Mouse (Mus musculus) cerebellum, adult 11 months (tissue): Measurements from ENCODE around the gene Apex1.
"Not testable (repeated sequence)": the region's sequence is repeated elsewhere in the genome, so short reads cannot be mapped to it uniquely, and the experiment has no call there.

Experiments used
- DNase-seq: peaks from one replicate; pipeline ENCODE4 v3.0.0; 2022

Apex1 gene

DNA sequence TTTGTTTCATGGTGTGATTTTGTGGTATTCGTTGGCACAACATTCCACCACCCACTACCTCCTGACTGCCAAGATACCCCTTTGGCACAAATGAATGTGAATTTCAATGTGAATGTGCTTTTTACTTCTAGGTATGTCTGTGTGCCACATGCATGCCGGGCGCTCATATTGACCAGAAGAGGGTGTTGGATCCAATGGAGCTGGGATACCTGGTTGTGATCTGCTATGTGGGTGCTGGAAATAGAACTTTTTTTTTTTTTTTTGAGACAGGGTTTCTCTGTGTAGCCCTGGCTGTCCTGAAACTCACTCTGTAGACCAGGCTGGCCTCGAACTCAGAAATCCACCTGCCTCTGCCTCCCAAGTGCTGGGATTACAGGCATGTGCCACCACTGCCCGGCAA lies 48.3 kb downstream of the Apex1 start:
- DNase-seq, result not testable (repeated sequence)

DNA sequence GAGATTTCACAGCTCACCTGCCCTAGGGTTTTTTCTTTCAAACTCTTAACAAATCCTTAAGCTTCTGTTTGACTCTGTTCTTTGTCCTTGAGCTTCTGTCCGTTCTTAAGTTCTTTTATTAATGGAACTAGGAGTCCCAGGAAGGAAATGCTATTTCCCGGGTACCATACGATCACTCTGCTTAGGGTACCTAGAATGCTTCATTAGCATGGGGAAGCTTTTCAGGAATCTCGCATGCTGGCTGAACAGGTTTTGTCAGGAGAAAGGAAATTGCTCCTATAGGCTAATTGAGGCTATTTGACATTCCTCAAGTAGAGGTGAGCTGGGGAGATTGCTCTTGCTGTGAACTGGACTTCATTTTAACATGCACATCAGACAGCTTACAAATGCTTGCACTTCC lies 48.9 kb downstream of the Apex1 start:
- DNase-seq, result no peak

DNA sequence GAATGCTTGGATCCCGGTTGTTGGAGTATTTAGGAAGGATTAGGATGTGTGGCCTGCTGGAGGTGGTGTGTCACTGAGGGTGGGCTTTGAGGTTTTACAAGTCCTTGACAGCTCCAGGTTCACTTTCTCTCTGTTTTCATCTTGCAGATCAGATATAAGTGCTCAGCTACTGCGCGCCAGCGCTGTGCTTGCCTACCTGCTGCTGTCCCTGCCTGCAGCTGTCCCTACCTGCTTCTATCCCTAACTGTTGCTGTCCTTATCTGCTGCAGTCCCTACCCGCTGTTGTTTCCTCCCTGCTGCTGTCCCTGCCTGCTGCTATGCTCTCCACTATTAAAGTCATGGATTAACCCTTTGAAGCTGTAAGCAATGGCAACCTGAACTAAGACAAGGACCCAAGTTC lies 50.2 kb downstream of the Apex1 start:
- DNase-seq, result no peak

- DNase-seq, result no peak
Observed at GRCm38 (mm10) chr14:50976674-50977073, 51.9 kb downstream of the Apex1 start.
